Mouse (Mus musculus) testis, adult 2 months (tissue): ENCODE results near the gene Wdr6. TPM values are rescaled to one million over a fixed set of nuclear protein-coding genes. Genes with fewer than 3 reads are reported as not detected.

Source experiments
- H3K27ac ChIP-seq: fragments of 200-500 bp; 2 replicates; pipeline ENCODE4 v1.5.1; 2012; ENCODE audit warnings: low read depth, low read length; ENCODE audit not compliant: control insufficient read depth, insufficient read depth
- H3K27me3 ChIP-seq: fragments of 200-500 bp; 2 replicates; pipeline ENCODE4 v1.6.1; 2012; ENCODE audit warnings: mild to moderate bottlenecking, low read length, moderate library complexity; ENCODE audit not compliant: control insufficient read depth, insufficient read depth
- H3K36me3 ChIP-seq: fragments of 200-500 bp; 2 replicates; pipeline ENCODE4 v1.6.1; 2012; ENCODE audit warnings: mild to moderate bottlenecking, low read length; ENCODE audit not compliant: control insufficient read depth, insufficient read depth
- H3K4me1 ChIP-seq: fragments of 200-500 bp; 2 replicates; pipeline ENCODE4 v1.6.1; 2012; ENCODE audit warnings: low read length; ENCODE audit not compliant: control insufficient read depth, insufficient read depth
- H3K4me3 ChIP-seq: fragments of 200-500 bp; 2 replicates; pipeline ENCODE4 v1.5.1; 2012; ENCODE audit warnings: low read depth, mild to moderate bottlenecking, low read length, moderate library complexity, mixed read lengths; ENCODE audit not compliant: control insufficient read depth
- CTCF ChIP-seq: fragments of 200-500 bp; IDR thresholded peaks from 2 replicates; pipeline ENCODE4 v1.5.1; 2012; ENCODE audit warnings: low read depth, mild to moderate bottlenecking, inconsistent platforms, low read length, moderate library complexity; ENCODE audit not compliant: control insufficient read depth, insufficient read depth, insufficient replicate concordance
- POLR2A ChIP-seq: fragments of 200-500 bp; IDR thresholded peaks from 2 replicates; pipeline ENCODE4 v1.6.1; 2012; ENCODE audit warnings: low read depth, mild to moderate bottlenecking, inconsistent platforms, low read length, moderate library complexity; ENCODE audit not compliant: control insufficient read depth
- polyA plus RNA-seq: library from polyadenylated mRNA; depleted of rRNA; stranded (reverse); fragments of >200 nt; gene quantifications from 2 replicates; pipeline ENCODE4 v1.2.3, GENCODE M21; 2012

The Wdr6 gene
- polyA plus RNA-seq, 1 experiment, result 13.5 TPM

DNA sequence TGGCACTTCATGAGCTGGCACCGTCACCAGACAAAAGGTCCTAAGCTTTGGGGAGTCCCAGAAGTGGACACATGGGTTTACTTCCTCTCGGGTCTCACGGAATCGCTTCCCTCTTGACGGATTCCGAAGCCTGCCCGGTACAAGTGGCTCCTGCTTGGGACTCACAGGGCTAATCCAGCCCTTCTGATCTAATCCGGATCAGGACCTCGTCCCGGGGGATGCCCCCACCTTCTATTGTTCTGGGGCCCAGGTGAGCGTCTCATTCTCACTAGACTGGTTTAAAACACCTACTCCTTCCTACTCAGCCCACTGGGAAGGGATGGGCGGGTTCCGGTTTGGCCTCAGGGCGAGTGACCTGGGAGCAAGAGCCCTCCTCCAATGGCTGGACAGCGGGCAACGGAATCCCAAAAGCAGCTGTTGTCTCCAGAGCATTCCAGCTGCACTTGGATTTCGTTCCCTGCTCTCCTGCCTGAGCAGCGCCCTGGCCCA is 10.6 kb downstream of the Wdr6 start:
- peaks cover 2% of the 10 kb centered on the region for H3K36me3 ChIP-seq

GRCm38 (mm10) chr9:108566815-108567776 is 11.4 kb downstream of the Wdr6 start, which contains the start of gene Ndufaf3:
TSS of gene Ndufaf3 (minus strand) at chr9:108567434.
- Histone ChIP-seq H3K27ac (peak within 1 kb of the TSS; percentile 95), H3K27me3 (no peaks in the 10 kb centered on the region), H3K4me1 (peaks cover 20% of the 10 kb centered on the region), H3K36me3 (peaks cover 2% of the 10 kb centered on the region), H3K4me3 (peak within 1 kb of the TSS; percentile 98)
- TF ChIP-seq POLR2A (peak; percentile 97), CTCF (peak; percentile 90)

More for the DNA sequence above, 10.6 kb downstream of the Wdr6 start:
- Histone ChIP-seq H3K4me1 (peaks cover 20% of the 10 kb centered on the region), H3K27ac (peak overlapping the region; percentile 95), H3K4me3 (peak overlapping the region; percentile 98), H3K27me3 (no peaks in the 10 kb centered on the region)
- TF ChIP-seq POLR2A, result peak; percentile 17; the same call in 1 of the 2 replicates
- no peak for TF ChIP-seq CTCF

- Histone ChIP-seq H3K27ac (peak overlapping the region; percentile 95), H3K27me3 (no peaks in the 10 kb centered on the region), H3K36me3 (peaks cover 2% of the 10 kb centered on the region), H3K4me3 (peak overlapping the region; percentile 98), H3K4me1 (peaks cover 20% of the 10 kb centered on the region)
- TF ChIP-seq CTCF (no peak), POLR2A (peak; percentile 43; the same call in 1 of the 2 replicates)
Observed at GRCm38 (mm10) chr9:108565881-108566814, 12.4 kb downstream of the Wdr6 start.

GRCm38 (mm10) chr9:108564131-108564530 is 14.4 kb downstream of the Wdr6 start:
- Histone ChIP-seq H3K4me3 (peak overlapping the region; percentile 98), H3K36me3 (peaks cover 3% of the 10 kb centered on the region), H3K27ac (no peak overlapping the region), H3K4me1 (peaks cover 9% of the 10 kb centered on the region), H3K27me3 (no peaks in the 10 kb centered on the region)
- TF ChIP-seq CTCF (no peak), POLR2A (peak; percentile 5; the same call in 1 of the 2 replicates)

DNA sequence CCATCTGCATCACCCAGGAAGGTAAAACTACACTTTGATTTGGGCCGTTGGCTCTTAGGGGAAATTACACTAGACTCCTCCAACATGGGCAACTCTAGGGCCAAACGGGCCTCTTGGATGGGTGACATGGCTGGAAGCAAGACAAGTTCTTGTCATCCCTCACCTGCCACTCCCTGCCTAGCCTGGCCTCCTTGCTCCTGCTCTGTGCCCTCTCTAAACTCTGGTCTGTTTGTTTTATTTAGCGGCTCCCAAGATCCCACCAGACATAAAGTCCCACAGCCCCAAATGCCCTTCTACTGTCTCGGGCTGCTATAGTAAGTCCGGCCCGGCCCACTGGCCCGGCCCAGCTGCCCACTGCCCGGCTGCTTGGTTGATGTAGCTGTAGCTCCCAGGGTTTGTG is 14.9 kb downstream of the Wdr6 start:
- H3K36me3 ChIP-seq, result peaks cover 4% of the 10 kb centered on the region

GRCm38 (mm10) chr9:108560227-108560841 is 18.2 kb downstream of the Wdr6 start, which contains the start of gene Impdh2:
TSS of gene Impdh2 (plus strand) at chr9:108560286.
- H3K4me1 ChIP-seq, result no peaks in the 10 kb centered on the region
- no peaks in the 10 kb centered on the region for H3K27me3 ChIP-seq
- H3K36me3 ChIP-seq, result peaks cover 8% of the 10 kb centered on the region
- TF ChIP-seq CTCF (peak; percentile 31; the same call in 1 of the 2 replicates), POLR2A (peak; percentile 92)
- H3K4me3 ChIP-seq, result peak within 1 kb of the TSS; percentile 96
- H3K27ac ChIP-seq, result peak within 1 kb of the TSS; percentile 96

More for the DNA sequence above, 14.9 kb downstream of the Wdr6 start:
- H3K27me3 ChIP-seq, result no peaks in the 10 kb centered on the region
- no peak overlapping the region for H3K27ac ChIP-seq
- TF ChIP-seq CTCF (no peak), POLR2A (0 out of 2 replicates have a peak, but pooled peaks have one; percentile 17)
- H3K4me3 ChIP-seq, result peak overlapping the region; percentile 98
- peaks cover 8% of the 10 kb centered on the region for H3K4me1 ChIP-seq

GRCm38 (mm10) chr9:108559169-108559568 is 19.4 kb downstream of the Wdr6 start:
- H3K36me3 ChIP-seq, result peaks cover 8% of the 10 kb centered on the region
- no peak overlapping the region for H3K4me3 ChIP-seq
- H3K27ac ChIP-seq, result no peak overlapping the region; the same call in 1 of the 2 replicates
- no peak for TF ChIP-seq POLR2A
- no peak for TF ChIP-seq CTCF
- H3K27me3 ChIP-seq, result no peaks in the 10 kb centered on the region
- H3K4me1 ChIP-seq, result no peaks in the 10 kb centered on the region
